Mouse (Mus musculus): Measurements from ENCODE around the gene Shank2.

DNA sequence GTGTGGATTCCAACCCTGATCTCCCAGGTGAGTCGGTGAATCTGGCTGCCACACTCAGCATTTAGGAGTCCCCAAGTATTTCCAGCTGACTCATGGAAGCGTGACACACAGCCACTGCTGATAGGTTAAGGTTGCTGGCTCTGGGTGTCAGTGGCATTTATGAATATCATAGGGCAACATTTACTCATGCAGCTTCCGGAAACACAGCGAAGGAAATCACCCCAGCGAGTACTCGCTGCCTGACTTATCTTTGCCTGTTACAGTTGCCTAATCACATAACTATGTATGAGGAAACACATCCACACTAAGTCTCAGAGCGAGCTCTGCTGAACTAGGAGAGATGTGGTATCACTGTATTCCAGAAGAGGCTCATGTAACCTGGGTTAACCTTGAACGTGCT lies 231.8 kb downstream of the Shank2 start:
- no peak for TF ChIP-seq POLR2AphosphoS2 (IDR thresholded peaks at IDR 0.05; ENCODE audit: low read depth, low read length)
- no peak for TF ChIP-seq POLR2A (IDR thresholded peaks at IDR 0.05; ENCODE audit: low read depth, low read length)
- TF ChIP-seq ZNF384 (IDR thresholded peaks at IDR 0.05; ENCODE audit: low read depth, low read length), result no peak
- TF ChIP-seq ZC3H11A (IDR thresholded peaks at IDR 0.05; ENCODE audit: low read depth, low read length), result no peak
- no peak for TF ChIP-seq CTCF (conservative IDR thresholded peaks at IDR 0.05 in 1 of 2, IDR thresholded peaks at IDR 0.05 in 1 of 2; ENCODE audit: low read depth in 2 of 2, low read length in 2 of 2)
- TF ChIP-seq MAFK (IDR thresholded peaks at IDR 0.05; ENCODE audit: insufficient replicate concordance, low read length), result no peak
- TF ChIP-seq USF1 (IDR thresholded peaks at IDR 0.05; ENCODE audit: low read depth, low read length), result no peak
- TF ChIP-seq KAT2A (IDR thresholded peaks at IDR 0.05; ENCODE audit: insufficient replicate concordance, low read length), result no peak
- TF ChIP-seq JUND (conservative IDR thresholded peaks at IDR 0.05; ENCODE audit: low read depth, low read length), result no peak
- no peak for TF ChIP-seq EP300 (IDR thresholded peaks at IDR 0.05; ENCODE audit: low read length)
- TF ChIP-seq UBTF (IDR thresholded peaks at IDR 0.05; ENCODE audit: low read depth, low read length), result no peak
- no peak for TF ChIP-seq CHD2 (IDR thresholded peaks at IDR 0.05; ENCODE audit: low read length)
- no peak for TF ChIP-seq USF2 (conservative IDR thresholded peaks at IDR 0.05; ENCODE audit: low read depth, low read length)
- no peak for TF ChIP-seq PAX5 (IDR thresholded peaks at IDR 0.05; ENCODE audit: low read length)
